Mouse (Mus musculus): ENCODE measurements around the gene Kdm5c.

DNA sequence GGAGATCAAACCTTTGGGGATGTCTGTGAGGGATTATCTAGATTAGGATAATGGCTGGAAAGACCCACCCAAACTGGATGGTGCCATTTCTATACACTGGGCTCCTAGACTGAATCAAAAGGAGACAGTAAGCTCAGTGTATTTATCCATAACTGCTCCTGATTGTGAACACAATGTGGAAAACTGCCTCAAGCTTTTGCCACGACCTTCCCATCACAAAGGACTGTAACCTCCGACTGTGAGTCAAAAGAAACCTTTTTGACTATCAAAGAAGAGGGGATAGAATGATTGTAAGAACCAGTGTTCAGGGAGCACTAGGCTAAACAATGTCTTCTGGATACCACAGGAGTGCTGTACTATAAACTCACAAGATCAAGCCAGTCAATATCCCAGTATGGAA is 73.4 kb downstream of the Kdm5c start:
- TF ChIP-seq CTCF (IDR thresholded peaks at IDR 0.05; ENCODE audit: low read depth, low read length), result no peak
- no peak for TF ChIP-seq POLR2A (IDR thresholded peaks at IDR 0.05; ENCODE audit: extremely low read depth, insufficient read depth, low read length)

Data from liver, adult 2 months (tissue).